Comparison of ENCODE assay signal across 8 mouse cellular contexts in the genomic region with DNA sequence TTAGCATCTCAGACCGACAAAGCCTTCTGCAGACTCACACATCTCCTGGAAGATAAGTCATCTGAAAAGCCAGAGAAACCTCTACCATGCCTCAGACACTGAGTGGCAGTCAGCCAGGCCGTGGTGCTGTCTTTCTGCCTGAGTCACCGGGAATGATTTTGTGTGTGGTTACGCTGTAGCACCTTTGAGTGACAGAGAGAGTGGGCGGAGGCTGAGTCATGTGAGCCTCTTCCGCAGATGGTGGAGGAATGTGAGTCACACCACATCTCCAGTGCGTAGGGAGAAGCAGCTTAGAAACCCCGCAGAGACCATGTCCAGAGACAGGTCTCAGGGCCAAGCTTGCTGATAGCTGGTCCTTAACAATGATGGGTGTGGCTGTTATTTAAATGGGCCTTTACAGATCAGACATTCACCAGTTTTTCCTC.
A peak's percentile ranks its signal among the peaks of the same experiment; 100 is the strongest.
DNase-seq lines count a peak whose midpoint lies in the region; ATAC-seq and TF ChIP-seq lines count a peak whose summit lies in the region.

No protein-coding gene starts in this region.

- H3K36me3 ChIP-seq in intestine, embryonic 14.5 days (ENCODE audit: control insufficient read depth, insufficient read depth, low read length) = no peaks in the 10 kb centered on the region
- H3K36me3 ChIP-seq in intestine, embryonic 16.5 days (ENCODE audit: control insufficient read depth, insufficient read depth, low read length) = no peaks in the 10 kb centered on the region
- H3K36me3 ChIP-seq in kidney, adult 2 months (ENCODE audit: control insufficient read depth, insufficient read depth, low read length) = no peaks in the 10 kb centered on the region
- H3K36me3 ChIP-seq in midbrain, embryonic 16.5 days (ENCODE audit: control insufficient read depth, insufficient read depth, low read length) = no peaks in the 10 kb centered on the region

- no peak overlapping the region for H3K4me3 ChIP-seq in intestine, embryonic 14.5 days (ENCODE audit: low read depth, low read length)
- H3K4me3 ChIP-seq in intestine, embryonic 16.5 days (ENCODE audit: low read length) = no peak overlapping the region
- H3K4me3 ChIP-seq in kidney, adult 2 months (ENCODE audit: insufficient read depth, low read depth, low read length) = no peak overlapping the region
- H3K4me3 ChIP-seq in midbrain, embryonic 16.5 days (ENCODE audit: low read depth, low read length) = no peak overlapping the region

- no peak overlapping the region for H3K9ac ChIP-seq in intestine, embryonic 14.5 days (ENCODE audit: low read length)
- H3K9ac ChIP-seq in intestine, embryonic 16.5 days (ENCODE audit: low read depth, low read length) = no peak overlapping the region
- no peak overlapping the region for H3K9ac ChIP-seq in midbrain, embryonic 16.5 days (ENCODE audit: low read depth, low read length)

- TF ChIP-seq POLR2A in kidney, adult 2 months (IDR thresholded peaks at IDR 0.05; ENCODE audit: low read depth, low read length) = no peak

- no peaks in the 10 kb centered on the region for H3K27me3 ChIP-seq in intestine, embryonic 14.5 days (replicated peaks; ENCODE audit: control insufficient read depth, insufficient read depth, low read length)
- no peaks in the 10 kb centered on the region for H3K27me3 ChIP-seq in intestine, embryonic 16.5 days (replicated peaks; ENCODE audit: control insufficient read depth, insufficient read depth, low read length)
- no peaks in the 10 kb centered on the region for H3K27me3 ChIP-seq in kidney, adult 2 months (replicated peaks; ENCODE audit: control insufficient read depth, insufficient read depth, low read length)
- no peaks in the 10 kb centered on the region for H3K27me3 ChIP-seq in midbrain, embryonic 16.5 days (ENCODE audit: control insufficient read depth, insufficient read depth, low read depth, low read length)

- 81% methylated on average over 8 of the region's 8 CpGs for WGBS in intestine, embryonic 14.5 days
- WGBS in intestine, embryonic 16.5 days = 66% methylated on average over 8 of the region's 8 CpGs
- 62% methylated on average over 8 of the region's 8 CpGs for WGBS in kidney, adult 2 months
- WGBS in midbrain, embryonic 16.5 days = 90% methylated on average over 8 of the region's 8 CpGs

- no peak overlapping the region for H3K27ac ChIP-seq in intestine, embryonic 14.5 days (ENCODE audit: low read depth)
- H3K27ac ChIP-seq in intestine, embryonic 16.5 days (ENCODE audit: low read length) = no peak overlapping the region
- H3K27ac ChIP-seq in kidney, adult 2 months (ENCODE audit: insufficient read depth, low read depth, low read length) = no peak overlapping the region
- no peak overlapping the region for H3K27ac ChIP-seq in midbrain, embryonic 16.5 days (ENCODE audit: low read length)

- no peaks in the 10 kb centered on the region for H3K9me3 ChIP-seq in intestine, embryonic 14.5 days (ENCODE audit: control insufficient read depth, low read length)
- no peaks in the 10 kb centered on the region for H3K9me3 ChIP-seq in intestine, embryonic 16.5 days (ENCODE audit: control insufficient read depth, low read length)
- H3K9me3 ChIP-seq in midbrain, embryonic 16.5 days (replicated peaks; ENCODE audit: control insufficient read depth, low read length, poor library complexity, severe bottlenecking) = no peaks in the 10 kb centered on the region

- H3K4me2 ChIP-seq in intestine, embryonic 14.5 days (ENCODE audit: low read length) = no peak overlapping the region
- no peak overlapping the region for H3K4me2 ChIP-seq in intestine, embryonic 16.5 days (ENCODE audit: low read depth, low read length)
- no peak overlapping the region for H3K4me2 ChIP-seq in midbrain, embryonic 16.5 days (ENCODE audit: low read length)

- no peak for TF ChIP-seq CTCF in kidney, adult 2 months (conservative IDR thresholded peaks at IDR 0.05; ENCODE audit: insufficient read depth, insufficient read length, low read depth, low read length)

- no peaks in the 10 kb centered on the region for H3K4me1 ChIP-seq in intestine, embryonic 14.5 days (replicated peaks; ENCODE audit: control insufficient read depth, insufficient read depth, low read length)
- H3K4me1 ChIP-seq in intestine, embryonic 16.5 days (ENCODE audit: control insufficient read depth, insufficient read depth, low read length) = peaks cover 8% of the 10 kb centered on the region
- H3K4me1 ChIP-seq in kidney, adult 2 months (ENCODE audit: control insufficient read depth, insufficient read depth, low read length) = no peaks in the 10 kb centered on the region
- peaks cover 4% of the 10 kb centered on the region for H3K4me1 ChIP-seq in midbrain, embryonic 16.5 days (ENCODE audit: control insufficient read depth, insufficient read depth, low read length)

- 0 out of 2 replicates have a peak, but pooled peaks have one; percentile 18 for ATAC-seq in intestine, embryonic 14.5 days (replicated peaks; ENCODE audit: low FRiP score, low TSS enrichment, low read depth)
- ATAC-seq in intestine, embryonic 16.5 days = no peak
- ATAC-seq in granulocyte monocyte progenitor cell, adult 5-6 weeks (replicated peaks; ENCODE audit: poor library complexity, severe bottlenecking) = peak; percentile 93
- ATAC-seq in cerebellum, adult (ENCODE audit: insufficient number of reproducible peaks, low FRiP score, low TSS enrichment) = no peak
- no peak for ATAC-seq in midbrain, embryonic 16.5 days

- DNase-seq in intestine, embryonic 14.5 days (ENCODE audit: low spot score) = no peak
- DNase-seq in NIH3T3 (ENCODE audit: low read depth) = peak; percentile 99
- peak; percentile 80 to 83 for DNase-seq in natural killer cell, adult 2 months (ENCODE audit: low spot score in 2 of 2)
- no peak for DNase-seq in kidney, adult 2 months

Comparison
In these comparisons a context has a peak if more than half of its experiments do, and no peak if none do; other contexts are left out.
1. ATAC-seq: peak in intestine, embryonic 14.5 days (single experiment) and granulocyte monocyte progenitor cell, adult 5-6 weeks (single experiment); none in intestine, embryonic 16.5 days (single experiment), cerebellum, adult (single experiment) and midbrain, embryonic 16.5 days (single experiment).
2. DNase-seq: peak in NIH3T3 (single experiment) and natural killer cell, adult 2 months (2 of 2); none in intestine, embryonic 14.5 days (single experiment) and kidney, adult 2 months (single experiment).